Comparison of ENCODE assay signal across 39 mouse cellular contexts in genomic region chr7:140231026-140231425, GRCm38 (mm10). TPM values are rescaled to one million over a fixed set of nuclear protein-coding genes. Genes with fewer than 3 reads are reported as not detected.
"Had no signal": no experiment of that assay in that cellular context is flagged by ENCODE, and none has a peak within 500 bp of the region (broad histone marks: within the 10 kb centered on the region; RNA-seq: fewer than 3 reads in every experiment).

No protein-coding gene starts in this region.

- H3K27ac ChIP-seq: embryonic facial prominence, embryonic 10.5 days; embryonic facial prominence, embryonic 12.5 days; embryonic facial prominence, embryonic 13.5 days; embryonic facial prominence, embryonic 15.5 days; forebrain, embryonic 10.5 days; forebrain, embryonic 12.5 days; forebrain, embryonic 13.5 days; forebrain, embryonic 15.5 days; gastrocnemius, adult 2 months; heart, adult 2 months had no signal

- H3K9ac ChIP-seq: embryonic facial prominence, embryonic 12.5 days; embryonic facial prominence, embryonic 13.5 days; embryonic facial prominence, embryonic 15.5 days; forebrain, embryonic 12.5 days; forebrain, embryonic 13.5 days; forebrain, embryonic 15.5 days; forebrain, postnatal 0 days had no signal

- H3K27me3 ChIP-seq: embryonic facial prominence, embryonic 12.5 days; embryonic facial prominence, embryonic 13.5 days; embryonic facial prominence, embryonic 15.5 days; forebrain, embryonic 12.5 days; forebrain, embryonic 13.5 days; forebrain, embryonic 15.5 days had no signal

- DNase-seq: cerebellum, adult 9-10 months; cerebellum, adult 9-11 months; cerebellum, postnatal 10 days; cerebellum, postnatal 14 days; cerebellum, postnatal 25 days; cerebellum, postnatal 36 days; embryo, embryonic 11 days; forebrain, postnatal 0 days; gastrocnemius, adult 2 months; gastrocnemius, postnatal 10 days; gastrocnemius, postnatal 14 days; gastrocnemius, postnatal 25 days; gastrocnemius, postnatal 36 days; heart, adult 11 months; heart, adult 18-20 months; heart, adult 2 months had no signal

- ATAC-seq: forebrain, embryonic 13.5 days; forebrain, embryonic 14.5 days; forebrain, embryonic 15.5 days; forebrain, embryonic 16.5 days; forebrain, postnatal 0 days had no signal

- H3K36me3 ChIP-seq: embryonic facial prominence, embryonic 10.5 days; embryonic facial prominence, embryonic 12.5 days; embryonic facial prominence, embryonic 13.5 days; embryonic facial prominence, embryonic 15.5 days; forebrain, embryonic 10.5 days; forebrain, embryonic 12.5 days; forebrain, embryonic 15.5 days had no signal

- H3K4me2 ChIP-seq: embryonic facial prominence, embryonic 12.5 days; embryonic facial prominence, embryonic 13.5 days; embryonic facial prominence, embryonic 15.5 days; forebrain, embryonic 12.5 days; forebrain, embryonic 13.5 days; forebrain, embryonic 15.5 days had no signal

- H3K9me3 ChIP-seq: embryonic facial prominence, embryonic 10.5 days; embryonic facial prominence, embryonic 12.5 days; embryonic facial prominence, embryonic 13.5 days; embryonic facial prominence, embryonic 15.5 days; forebrain, embryonic 12.5 days; forebrain, embryonic 13.5 days; forebrain, embryonic 15.5 days had no signal

- H3K4me3 ChIP-seq: embryonic facial prominence, embryonic 10.5 days; embryonic facial prominence, embryonic 12.5 days; embryonic facial prominence, embryonic 13.5 days; embryonic facial prominence, embryonic 15.5 days; erythroblast, embryonic 14.5 days; forebrain, embryonic 10.5 days; forebrain, embryonic 12.5 days; forebrain, embryonic 13.5 days; forebrain, embryonic 15.5 days; gastrocnemius, adult 2 months; heart, adult 2 months had no signal

- H3K4me1 ChIP-seq: embryonic facial prominence, embryonic 10.5 days; embryonic facial prominence, embryonic 12.5 days; embryonic facial prominence, embryonic 13.5 days; embryonic facial prominence, embryonic 15.5 days; forebrain, embryonic 10.5 days; forebrain, embryonic 12.5 days; forebrain, embryonic 13.5 days; forebrain, embryonic 15.5 days had no signal

RNA-seq across cellular contexts. Expression of gene Cd163l1, which starts 13.0 kb away (rescaled TPM):
- total RNA-seq: common myeloid progenitor, adult 5-6 weeks; forebrain, postnatal 0 days; gastrocnemius, adult 18-20 months; gastrocnemius, adult 2 months; gastrocnemius, adult 8-10 months; gastrocnemius, postnatal 10 days; gastrocnemius, postnatal 14 days; gastrocnemius, postnatal 25 days; gastrocnemius, postnatal 36 days; granulocyte monocyte progenitor cell, adult 5-6 weeks; heart, adult 2 months; heart, adult 8-10 months had no signal
- polyA plus RNA-seq: embryonic facial prominence, embryonic 10.5 days; embryonic facial prominence, embryonic 11.5 days; embryonic facial prominence, embryonic 12.5 days; embryonic facial prominence, embryonic 13.5 days; erythroblast, embryonic 14.5 days; forebrain, embryonic 10.5 days; forebrain, embryonic 13.5 days; forebrain, embryonic 14.5 days; forebrain, embryonic 15.5 days; forebrain, embryonic 16.5 days; forebrain, postnatal 0 days had no signal

RNA-seq across cellular contexts. Expression of gene 5830411N06Rik, which starts 16.1 kb away (rescaled TPM):
- total RNA-seq: common myeloid progenitor, adult 5-6 weeks; forebrain, postnatal 0 days; gastrocnemius, adult 18-20 months; gastrocnemius, adult 2 months; gastrocnemius, adult 8-10 months; gastrocnemius, postnatal 10 days; gastrocnemius, postnatal 14 days; gastrocnemius, postnatal 25 days; gastrocnemius, postnatal 36 days; gastrocnemius, postnatal 4 days; granulocyte monocyte progenitor cell, adult 5-6 weeks; heart, adult 18-20 months; heart, adult 2 months; heart, adult 8-10 months had no signal
- polyA plus RNA-seq: cortical plate, adult 2 months; embryonic facial prominence, embryonic 10.5 days; embryonic facial prominence, embryonic 11.5 days; embryonic facial prominence, embryonic 12.5 days; embryonic facial prominence, embryonic 13.5 days; embryonic facial prominence, embryonic 14.5 days; embryonic facial prominence, embryonic 15.5 days; erythroblast, embryonic 14.5 days; forebrain, embryonic 10.5 days; forebrain, embryonic 11.5 days; forebrain, embryonic 12.5 days; forebrain, embryonic 13.5 days; forebrain, embryonic 14.5 days; forebrain, embryonic 15.5 days; forebrain, embryonic 16.5 days; forebrain, postnatal 0 days had no signal

RNA-seq across cellular contexts. Expression of gene Olfr524, which starts 25.3 kb away (rescaled TPM):
- total RNA-seq: common myeloid progenitor, adult 5-6 weeks; forebrain, postnatal 0 days; gastrocnemius, adult 18-20 months; gastrocnemius, adult 2 months; gastrocnemius, adult 8-10 months; gastrocnemius, postnatal 10 days; gastrocnemius, postnatal 14 days; gastrocnemius, postnatal 25 days; gastrocnemius, postnatal 36 days; gastrocnemius, postnatal 4 days; granulocyte monocyte progenitor cell, adult 5-6 weeks; heart, adult 18-20 months; heart, adult 2 months; heart, adult 8-10 months had no signal
- polyA plus RNA-seq: cortical plate, adult 2 months; embryonic facial prominence, embryonic 10.5 days; embryonic facial prominence, embryonic 11.5 days; embryonic facial prominence, embryonic 12.5 days; embryonic facial prominence, embryonic 13.5 days; embryonic facial prominence, embryonic 14.5 days; embryonic facial prominence, embryonic 15.5 days; erythroblast, embryonic 14.5 days; forebrain, embryonic 10.5 days; forebrain, embryonic 11.5 days; forebrain, embryonic 12.5 days; forebrain, embryonic 13.5 days; forebrain, embryonic 14.5 days; forebrain, embryonic 15.5 days; forebrain, embryonic 16.5 days; forebrain, postnatal 0 days; frontal cortex, adult 2 months; gonadal fat pad, adult 2 months; heart, adult 2 months had no signal

RNA-seq across cellular contexts. Expression of gene Olfr523, which starts 58.0 kb away (rescaled TPM):
- total RNA-seq: common myeloid progenitor, adult 5-6 weeks; forebrain, postnatal 0 days; gastrocnemius, adult 18-20 months; gastrocnemius, adult 2 months; gastrocnemius, adult 8-10 months; gastrocnemius, postnatal 10 days; gastrocnemius, postnatal 14 days; gastrocnemius, postnatal 25 days; gastrocnemius, postnatal 36 days; gastrocnemius, postnatal 4 days; granulocyte monocyte progenitor cell, adult 5-6 weeks; heart, adult 18-20 months; heart, adult 2 months; heart, adult 8-10 months had no signal
- polyA plus RNA-seq: cortical plate, adult 2 months; embryonic facial prominence, embryonic 10.5 days; embryonic facial prominence, embryonic 11.5 days; embryonic facial prominence, embryonic 12.5 days; embryonic facial prominence, embryonic 13.5 days; erythroblast, embryonic 14.5 days; forebrain, embryonic 10.5 days; forebrain, embryonic 11.5 days; forebrain, embryonic 13.5 days; forebrain, embryonic 14.5 days; forebrain, embryonic 15.5 days; forebrain, embryonic 16.5 days; forebrain, postnatal 0 days; gonadal fat pad, adult 2 months; heart, adult 2 months had no signal
